Mouse (Mus musculus) heart, adult 8-10 months (tissue): ENCODE measurements around the gene Sdhd. TPM values are rescaled to one million over a fixed set of nuclear protein-coding genes. Genes with fewer than 3 reads are reported as not detected.
"Not testable (repeated sequence)": the region's sequence is repeated elsewhere in the genome, so short reads cannot be mapped to it uniquely, and the experiment has no call there.

Experiments
- DNase-seq: peaks from one replicate; pipeline ENCODE4 v3.0.0; 2022; ENCODE audit warnings: low spot score
- total RNA-seq, 4 experiments: library from RNA; stranded (reverse); gene quantifications; 2 replicates each; pipeline ENCODE4 v1.2.4; 2022

Gene Sdhd
- 100 to 1,000 TPM; 662 to 705 (median 698) TPM for total RNA-seq

DNA sequence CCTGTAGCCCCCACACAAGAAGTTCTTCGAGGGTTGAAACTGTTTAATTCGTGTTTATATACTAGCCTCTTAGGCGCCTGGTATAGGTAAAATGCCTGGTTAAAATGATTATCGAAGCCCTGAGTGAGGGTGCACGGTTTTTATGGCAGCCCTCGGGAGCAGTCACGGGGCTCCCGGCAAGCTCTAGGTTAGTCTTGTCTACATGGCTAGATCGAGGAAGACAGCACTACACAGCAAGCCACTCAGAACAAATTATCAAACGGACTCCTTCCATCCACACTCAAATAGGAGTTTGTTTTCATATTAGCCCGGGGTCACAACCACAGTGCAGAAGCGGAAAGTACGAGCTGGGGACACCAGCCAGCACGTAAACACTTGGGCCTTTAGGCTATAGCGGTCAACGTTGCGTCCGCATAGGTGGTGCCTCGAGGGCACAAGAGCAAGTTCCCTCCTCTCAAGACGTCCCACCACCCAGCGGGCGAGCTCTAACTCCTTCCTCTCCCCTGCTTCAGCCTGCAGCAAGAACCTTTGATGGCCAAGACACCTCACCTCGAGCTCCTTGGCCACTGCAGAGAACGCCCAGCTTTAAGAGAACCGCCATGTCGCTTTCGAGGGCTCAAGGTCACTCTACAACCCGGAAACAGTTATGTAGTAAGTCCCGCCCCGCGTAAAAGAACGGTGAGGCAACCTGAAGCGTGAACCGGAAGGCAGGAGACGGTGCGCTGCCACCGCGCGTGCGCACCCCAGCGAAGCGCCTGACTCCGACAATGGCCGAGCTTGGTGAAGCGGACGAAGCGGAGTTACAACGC lies at the start of gene Sdhd, which contains the start of gene Timm8b:
TSS of gene Sdhd (minus strand) at position 624 of the 809 bp plus-strand sequence.
TSS of gene Timm8b (plus strand) at position 722 of the 809 bp plus-strand sequence.
- peak; percentile 95 for DNase-seq

DNA sequence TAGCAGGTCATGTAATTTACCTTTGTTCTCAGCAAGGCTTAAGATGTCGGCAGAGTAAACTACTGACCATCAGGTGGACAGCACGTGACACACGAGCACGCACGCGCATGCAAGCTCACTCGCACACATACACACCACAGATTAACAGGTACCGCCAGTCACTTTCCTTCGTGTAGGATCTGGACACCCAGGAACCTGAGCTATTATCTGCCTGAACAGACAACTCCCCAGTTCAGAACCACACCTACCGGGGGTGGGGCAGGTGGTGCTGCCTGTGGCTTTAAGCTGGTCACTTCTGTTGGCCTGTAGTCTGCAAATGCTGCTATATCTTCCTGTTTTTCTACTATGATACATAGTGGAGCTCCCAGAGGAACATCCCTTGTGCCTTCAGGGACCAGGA lies 46.9 kb upstream of the Sdhd start:
- DNase-seq: no peak

DNA sequence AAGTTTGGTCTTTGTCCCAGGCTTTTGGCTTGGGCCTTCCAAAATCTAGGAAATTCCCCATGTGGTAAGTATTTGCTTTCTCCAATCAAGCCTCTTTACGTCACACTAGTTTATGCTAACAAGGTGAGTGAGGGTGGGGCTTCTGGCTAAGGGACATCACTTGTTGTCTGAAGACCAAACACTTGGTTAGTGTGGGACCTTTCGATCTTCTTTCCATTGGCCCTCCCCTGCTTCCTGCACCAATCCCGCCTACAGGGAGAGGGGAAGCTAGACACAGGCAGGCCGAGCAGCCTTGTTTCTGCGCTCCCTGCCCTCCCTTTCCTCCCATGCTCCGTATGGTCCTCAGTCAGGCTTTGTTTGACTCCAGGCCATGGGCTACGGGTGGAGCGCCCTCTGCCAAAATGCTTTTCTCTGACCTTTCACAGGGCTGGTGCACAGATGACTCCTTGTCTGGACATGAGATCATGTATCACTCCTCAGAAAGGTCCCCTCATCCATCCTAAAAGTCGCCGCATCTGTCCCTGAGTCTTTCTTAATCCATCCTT lies 43.3 kb upstream of the Sdhd start:
- DNase-seq: no peak

DNA sequence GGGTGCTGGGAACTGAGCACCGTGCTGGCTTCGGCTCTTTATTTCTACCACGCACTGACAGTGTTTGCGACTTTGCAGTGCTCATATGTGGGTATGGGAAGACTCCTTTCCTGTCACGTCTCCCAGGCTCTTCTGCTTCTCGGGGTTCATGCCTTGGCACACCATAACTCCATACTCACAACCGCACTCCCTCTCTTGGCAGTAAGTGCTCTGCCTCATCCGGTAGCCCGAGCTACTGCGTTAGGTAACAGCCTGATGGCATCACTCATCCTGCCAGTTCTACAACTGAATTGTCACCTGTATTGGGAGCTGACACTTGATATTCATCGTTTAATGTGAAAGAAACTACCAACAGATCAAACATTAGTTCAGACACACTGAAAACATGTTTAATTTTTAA lies 30.7 kb upstream of the Sdhd start:
- no peak for DNase-seq

DNA sequence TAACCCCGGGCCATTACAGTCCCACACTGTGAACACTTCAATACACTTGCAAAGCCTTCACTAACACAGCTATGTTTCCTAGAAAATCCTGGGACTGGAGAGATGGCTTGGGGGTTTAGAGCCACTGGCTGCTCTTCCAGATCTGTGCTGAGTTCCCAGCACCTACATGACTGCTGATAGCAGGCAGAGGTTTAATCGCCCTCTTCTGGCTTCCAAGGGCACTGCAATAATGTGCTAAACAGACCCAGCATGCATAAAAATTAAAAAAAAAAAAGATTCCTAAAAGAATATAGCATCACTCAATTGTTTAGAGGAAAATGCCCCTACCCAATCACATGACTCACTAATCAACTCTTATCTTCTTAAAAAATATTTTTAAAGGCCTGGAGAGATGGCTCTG lies 29.4 kb upstream of the Sdhd start:
- no peak for DNase-seq

DNA sequence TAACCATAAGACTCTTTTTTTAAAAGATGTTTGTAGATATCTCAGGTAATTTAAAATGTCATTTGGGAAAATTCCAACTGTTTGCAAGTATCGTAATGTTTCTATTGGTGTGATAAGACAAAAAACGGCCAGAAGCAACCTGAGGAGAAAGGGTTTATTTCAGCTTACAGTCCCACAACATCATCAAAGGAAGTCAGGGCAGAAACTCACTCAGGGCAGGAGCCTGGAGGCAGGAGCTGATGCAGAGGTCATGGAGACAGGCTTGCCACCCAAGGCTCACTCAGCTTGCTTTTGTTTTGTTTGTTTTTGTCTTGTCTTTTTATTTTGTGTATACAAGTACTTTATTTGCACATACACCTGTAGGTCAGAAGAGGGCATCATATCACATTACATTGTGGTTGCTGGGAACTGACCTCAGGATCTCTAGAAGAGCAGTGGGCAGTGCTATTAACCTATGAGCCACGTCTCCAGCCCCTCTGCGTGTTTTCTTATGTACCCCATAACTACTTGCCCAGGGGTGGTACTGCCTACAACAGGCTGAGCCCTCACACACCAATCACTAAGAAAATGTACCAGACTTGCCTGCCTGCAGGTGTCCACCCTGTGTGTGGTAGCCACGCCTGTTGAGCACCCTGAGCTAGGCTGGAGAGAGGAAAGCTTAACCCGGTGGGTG lies 28.5 kb upstream of the Sdhd start:
- DNase-seq: no peak

DNA sequence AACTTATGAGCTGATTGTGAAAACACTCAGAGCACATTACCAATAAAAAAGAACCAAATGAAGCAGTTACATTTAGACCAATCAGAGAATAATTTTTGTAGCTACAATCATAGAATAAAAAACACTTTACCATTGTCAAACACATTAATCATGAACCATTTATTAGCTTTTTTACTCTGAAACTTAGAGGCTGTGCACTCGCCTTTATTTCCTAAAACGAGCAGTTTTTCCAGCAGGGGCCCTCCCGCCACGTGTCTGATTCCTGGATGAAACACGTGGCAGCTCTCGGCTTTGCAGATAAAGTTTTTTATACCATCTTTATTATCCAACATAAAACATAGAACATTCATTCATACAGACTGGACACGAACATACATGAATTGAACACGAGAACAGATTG lies 27.3 kb upstream of the Sdhd start:
- not testable (repeated sequence) for DNase-seq

DNA sequence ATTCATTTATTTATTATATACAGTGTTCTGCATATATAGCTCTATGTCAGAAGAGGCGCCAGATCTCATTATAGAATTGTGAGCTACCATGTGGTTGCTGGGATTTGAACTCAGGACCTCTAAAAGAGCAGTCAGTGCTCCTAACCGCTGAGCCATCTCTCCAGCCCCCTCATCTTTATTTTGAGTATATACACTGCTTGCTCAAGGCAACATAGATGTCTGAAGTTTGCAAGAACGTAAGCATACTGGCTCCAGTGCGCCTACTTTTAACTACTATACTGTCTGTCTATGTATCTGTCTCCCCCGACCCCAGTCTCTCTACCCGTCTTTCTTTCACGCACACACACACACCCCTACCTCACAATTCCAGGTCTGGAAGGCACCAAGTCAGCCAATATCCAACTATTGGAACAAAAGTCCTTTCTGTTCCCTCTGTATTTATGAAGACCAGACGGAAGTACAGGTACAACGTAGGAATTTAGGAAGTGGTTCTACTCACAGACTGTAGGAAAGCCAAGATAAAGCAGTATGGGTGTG lies 14.2 kb upstream of the Sdhd start:
- no peak for DNase-seq

DNA sequence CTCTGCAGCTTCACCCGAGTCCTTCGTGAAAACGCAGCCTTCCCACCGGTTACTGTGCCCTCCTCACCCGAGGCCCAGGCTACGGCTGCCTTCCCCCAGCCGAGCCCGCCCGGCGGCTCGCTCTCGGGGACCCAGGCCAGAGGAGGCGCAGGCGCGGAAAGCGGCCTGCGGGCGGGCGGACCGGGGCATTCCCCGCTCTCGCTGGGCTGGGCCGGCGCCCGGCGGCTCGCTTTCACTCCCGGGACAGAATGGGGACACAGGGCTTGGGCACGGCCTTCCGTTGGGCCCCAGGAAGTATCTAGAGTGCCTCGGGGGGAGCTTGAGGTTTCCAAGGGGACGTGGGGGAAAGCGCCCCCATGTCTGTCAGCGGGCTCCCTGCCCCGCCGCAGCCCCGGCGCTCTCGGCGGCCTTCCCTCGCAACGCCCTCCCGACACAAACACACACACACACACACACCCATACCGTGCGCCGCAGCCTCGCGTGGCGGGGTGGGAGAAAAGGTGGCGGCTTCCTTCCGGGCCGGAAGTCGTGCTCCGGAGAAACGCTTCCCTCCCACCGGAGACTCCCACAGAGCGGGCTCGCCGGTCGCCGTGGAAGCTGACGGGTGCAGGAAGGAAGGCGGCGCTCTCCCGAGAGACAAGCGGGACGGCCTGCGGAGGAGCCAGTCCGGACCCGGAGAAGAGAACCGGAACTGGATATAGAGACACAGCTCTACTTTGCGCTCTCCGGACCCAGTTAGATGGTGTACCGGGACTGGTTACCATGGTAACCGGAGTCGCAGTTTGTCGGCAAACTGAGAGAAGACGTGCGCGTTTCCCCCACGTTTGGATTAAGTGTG lies 13.4 kb upstream of the Sdhd start, which contains the start of the genes Pih1d2 and Nkapd1:
TSS of gene Pih1d2 (plus strand) at position 556 of the 838 bp plus-strand sequence.
TSS of gene Nkapd1 (minus strand) at position 699 of the 838 bp plus-strand sequence.
- DNase-seq: peak; percentile 92

DNA sequence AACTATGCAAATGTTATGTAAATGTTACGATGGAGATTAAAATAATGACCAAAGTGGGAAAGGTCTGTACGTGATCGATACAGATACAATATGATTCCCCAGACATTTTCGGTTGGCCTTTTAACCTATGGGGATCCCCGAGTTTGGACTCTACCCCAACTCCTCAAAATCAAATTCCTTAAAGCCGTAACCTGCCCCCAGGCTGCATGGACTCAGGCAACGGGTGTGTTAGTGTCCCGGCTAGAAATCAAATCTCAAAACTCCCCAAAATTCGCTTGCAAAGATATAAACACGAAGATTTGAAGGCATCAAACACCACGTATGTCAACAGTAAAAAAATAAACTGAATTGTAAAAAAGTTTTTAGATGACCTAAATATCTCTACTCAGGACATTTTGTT lies 12.5 kb upstream of the Sdhd start:
- DNase-seq: no peak

DNA sequence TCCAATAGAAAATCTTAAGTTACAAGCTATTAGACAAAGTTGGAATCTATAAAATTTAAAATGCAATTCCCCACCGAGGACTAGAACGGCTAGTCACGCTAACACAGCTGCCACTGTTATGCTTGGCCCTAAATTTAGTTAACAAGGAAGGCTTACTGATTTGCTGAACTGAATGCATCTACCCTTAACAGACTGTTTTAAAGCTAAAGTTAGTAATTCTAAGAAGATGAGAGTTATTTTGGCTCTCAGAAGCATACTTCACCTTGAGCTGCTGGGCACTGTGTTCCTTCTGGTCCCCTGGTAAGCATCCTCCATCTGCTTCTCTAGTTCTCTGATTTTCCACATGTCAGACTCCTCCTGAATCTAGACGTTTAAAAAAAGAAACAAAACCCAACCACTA lies 8.5 kb upstream of the Sdhd start:
- no peak for DNase-seq

DNA sequence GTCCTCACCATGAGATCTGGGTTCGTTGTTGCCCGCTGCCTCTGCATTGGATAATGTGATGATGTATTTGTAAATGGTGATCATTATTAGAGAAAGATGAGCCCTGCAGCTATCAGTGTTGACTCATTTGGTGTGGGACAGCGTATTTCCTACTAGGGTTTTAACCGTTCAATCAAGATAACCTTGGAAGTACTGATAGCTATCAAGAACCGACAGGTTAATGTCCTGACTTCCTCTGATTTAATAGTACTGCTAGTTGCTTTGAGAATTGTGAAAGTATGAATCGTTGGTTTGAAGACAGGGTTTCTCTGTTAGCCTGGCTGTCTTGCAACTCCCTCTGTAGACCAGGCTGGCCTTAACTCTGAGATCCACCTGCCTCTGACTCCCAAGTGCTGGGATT lies 726 bp upstream of the Sdhd start:
- DNase-seq: no peak

DNA sequence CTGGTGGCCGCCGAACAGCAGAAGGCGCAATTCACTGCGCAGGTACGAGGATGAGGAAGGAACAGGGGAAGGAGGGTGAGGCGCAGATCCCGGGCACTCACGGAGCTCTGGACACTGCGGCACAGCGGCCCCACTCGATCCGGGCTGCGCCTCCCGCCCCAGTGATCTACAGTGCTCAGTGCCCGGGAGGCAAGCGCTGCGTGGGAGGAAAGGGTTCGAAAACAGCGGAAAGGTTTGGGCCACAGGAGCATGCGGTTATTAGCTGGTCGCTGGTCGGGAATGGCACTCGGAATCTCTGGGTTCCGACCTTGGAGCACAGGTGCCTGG lies 349 bp upstream of the Sdhd start:
- DNase-seq: no peak

DNA sequence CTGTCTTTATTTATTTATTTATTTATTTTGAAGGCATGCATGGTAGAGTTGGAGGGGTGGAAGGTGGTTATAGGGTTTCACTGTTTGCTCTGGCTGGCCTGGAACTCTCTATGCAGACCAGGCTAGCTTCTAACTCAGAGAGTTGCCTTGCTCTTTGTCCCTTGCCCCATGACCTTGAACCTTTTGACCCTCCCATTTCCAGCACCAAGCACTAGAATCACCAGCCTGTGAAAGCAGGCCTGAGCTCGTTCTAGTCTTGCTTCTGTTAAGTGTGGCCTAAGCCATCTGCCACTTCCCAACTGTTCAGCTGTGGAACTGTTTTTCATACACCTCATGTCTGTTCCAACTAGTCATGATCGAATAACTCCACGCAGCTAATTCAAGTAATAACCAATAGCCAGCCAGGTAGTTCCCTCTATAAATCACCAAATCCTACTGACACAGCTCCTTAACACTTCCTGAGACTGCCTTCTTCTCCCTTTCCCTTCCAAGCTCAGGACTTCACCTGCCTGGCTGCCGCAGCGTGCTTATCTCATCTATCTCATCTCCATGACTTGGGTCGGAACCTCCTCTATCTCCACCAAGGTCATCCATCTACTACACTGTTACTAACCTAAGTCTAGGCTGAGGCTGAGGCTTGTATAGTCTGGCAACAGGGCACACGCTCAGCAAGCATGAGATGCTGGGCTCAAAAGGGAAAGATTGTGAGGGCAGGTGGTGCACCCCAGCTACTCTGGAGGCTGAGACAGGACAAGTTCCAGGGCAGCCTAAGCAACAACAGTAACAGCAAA lies 1.4 kb downstream of the Sdhd start:
- DNase-seq: no peak

DNA sequence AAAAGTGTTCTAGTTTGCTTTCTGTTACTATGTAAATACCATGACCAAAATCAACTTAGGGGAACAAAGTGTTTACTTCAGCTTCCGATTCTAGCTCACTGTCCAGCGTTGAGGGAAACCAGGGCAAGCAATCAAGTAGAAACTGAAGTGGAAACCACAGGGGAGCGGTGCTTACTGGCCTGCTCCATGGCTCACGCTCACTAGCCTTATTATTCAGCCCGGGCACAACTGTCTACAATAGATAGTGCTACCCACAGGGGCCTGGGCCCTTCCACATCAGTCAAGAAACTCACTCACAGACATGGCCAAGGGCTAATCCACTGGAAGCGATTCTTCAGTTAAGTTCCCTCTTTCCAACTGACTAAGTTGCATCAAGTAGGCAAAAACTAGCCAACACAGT lies 2.1 kb downstream of the Sdhd start:
- no peak for DNase-seq

DNA sequence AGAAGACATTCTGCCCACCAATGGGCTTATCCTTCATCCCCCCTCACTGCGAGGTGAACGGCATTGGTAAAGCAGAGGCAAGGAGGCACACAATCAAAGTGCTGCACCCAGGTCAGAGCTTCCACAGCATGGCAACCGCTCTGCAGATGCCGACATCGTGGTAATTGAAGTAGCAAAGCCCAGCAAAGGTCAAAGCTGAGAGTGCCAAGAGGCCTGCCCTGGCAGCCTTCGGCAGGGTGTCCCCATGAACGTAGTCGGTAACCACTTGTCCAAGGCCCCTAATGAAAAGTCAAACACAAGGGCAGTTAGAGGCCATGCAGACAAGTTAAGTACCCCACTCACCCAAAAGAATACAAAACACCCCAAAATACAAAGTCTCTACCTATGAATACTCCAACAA lies 6.6 kb downstream of the Sdhd start:
- DNase-seq: no peak

DNA sequence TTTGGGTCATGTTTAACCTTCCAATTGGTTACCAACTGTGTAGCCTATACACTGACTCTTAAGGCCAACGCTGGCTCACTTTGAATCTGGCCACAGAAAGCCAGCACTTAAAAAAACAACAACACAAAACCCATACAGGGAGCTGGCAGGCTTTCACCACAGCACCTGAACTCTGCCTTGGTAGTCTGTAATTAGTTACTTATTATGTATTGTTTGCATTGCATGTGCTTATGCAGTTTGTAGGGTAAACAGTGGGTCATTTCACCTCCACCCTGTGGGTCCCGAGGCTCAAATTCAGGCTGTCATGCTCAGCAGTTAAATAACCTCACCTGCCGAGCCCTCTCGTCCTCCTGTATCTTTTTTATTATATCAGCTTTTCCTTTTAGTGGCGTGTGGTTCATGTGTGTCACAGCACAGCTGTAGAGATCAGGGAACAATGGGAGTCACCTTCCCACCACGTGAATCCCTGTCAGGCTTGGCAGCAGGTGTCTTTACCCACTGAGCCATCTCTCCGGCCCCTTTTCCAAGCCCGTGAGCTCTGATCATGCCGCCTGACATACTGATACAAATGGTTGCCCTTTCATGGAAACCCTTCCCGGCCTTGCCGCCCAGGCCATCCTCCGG lies 8.7 kb downstream of the Sdhd start:
- no peak for DNase-seq

DNA sequence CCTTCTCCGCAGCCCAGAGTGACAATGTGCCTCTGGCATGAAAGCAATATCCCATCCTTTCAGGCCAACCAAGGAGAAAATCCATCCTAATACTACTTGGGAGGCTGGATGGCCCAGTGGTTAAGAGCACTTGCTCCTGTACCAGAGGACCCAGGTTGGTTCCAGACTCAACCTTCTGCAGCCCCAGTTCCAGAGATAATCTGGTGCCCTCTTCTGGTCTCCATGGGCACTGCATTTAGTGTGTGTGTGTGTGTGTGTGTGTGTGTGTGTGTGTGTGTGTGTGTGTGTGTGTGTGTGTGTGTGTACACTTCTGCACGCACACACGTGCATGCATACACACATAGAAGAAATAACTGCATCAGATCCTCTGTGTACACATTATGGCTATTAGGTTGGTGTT lies 10.1 kb downstream of the Sdhd start:
- no peak for DNase-seq

DNA sequence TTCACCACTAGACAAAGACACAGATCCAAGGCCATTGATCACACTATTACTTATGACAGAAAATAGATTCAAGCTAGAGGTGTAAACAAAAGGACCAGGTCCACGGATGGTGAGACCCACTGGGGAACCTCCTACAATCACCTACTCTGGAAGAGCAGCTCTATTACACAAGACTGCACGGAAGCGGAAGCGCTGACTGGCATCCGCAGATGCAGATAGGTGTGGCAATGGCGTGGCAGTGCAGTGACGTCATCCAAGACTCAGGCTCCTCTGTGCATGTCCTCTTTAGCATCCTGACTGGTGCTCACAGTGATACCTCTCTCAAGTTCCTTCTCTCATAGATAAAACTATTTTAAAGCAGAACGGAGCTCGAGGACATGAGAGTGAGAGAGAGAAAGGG lies 10.7 kb downstream of the Sdhd start:
- no peak for DNase-seq

DNA sequence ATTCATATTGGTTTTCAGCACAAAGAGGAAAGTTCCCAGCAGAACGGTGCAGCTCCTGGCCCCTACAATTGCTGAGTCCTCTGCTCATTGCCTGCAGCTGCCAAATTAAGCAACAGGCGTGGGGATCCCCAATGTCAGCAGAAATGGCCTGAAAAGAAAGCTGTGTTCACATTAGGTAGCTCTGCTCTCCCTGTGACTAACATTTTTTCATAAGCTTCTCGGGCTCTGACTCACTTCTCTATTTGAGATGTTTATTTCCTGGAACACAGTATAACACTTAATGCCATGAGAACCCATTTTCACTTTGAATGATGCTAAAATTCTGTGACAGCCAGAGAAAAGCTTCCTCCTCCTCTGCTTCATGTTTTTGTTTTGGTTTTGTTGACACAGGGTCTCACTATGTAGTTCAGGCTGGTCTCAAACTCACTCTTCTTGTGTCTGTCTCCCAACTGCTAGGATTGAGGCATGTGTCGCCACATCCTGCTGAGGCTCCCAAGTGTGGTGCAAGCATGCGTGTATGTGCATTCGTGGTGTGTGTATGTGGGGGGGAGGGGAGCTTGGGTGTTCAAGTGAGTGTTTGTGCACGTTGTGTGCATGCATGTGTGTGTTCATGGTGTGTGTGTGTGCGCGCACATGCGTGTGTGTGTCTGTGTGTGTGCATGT lies 12.6 kb downstream of the Sdhd start:
- DNase-seq: no peak
